Mouse (Mus musculus): ENCODE results near the gene Phlpp2.

- TF ChIP-seq POLR2A (IDR thresholded peaks at IDR 0.05; ENCODE audit: low read depth, low read length) (no peak), CTCF (IDR thresholded peaks at IDR 0.05; ENCODE audit: borderline replicate concordance, insufficient read depth, low read length) (no peak)
Measured at GRCm38 (mm10) chr8:109855451-109855850, 12.9 kb upstream of the Phlpp2 start.
